In genomic region chr13:17695898-17696580, GRCm38 (mm10) we compare ENCODE assay signal across 8 mouse cellular contexts. TPM values are rescaled to one million over a fixed set of nuclear protein-coding genes. Genes with fewer than 3 reads are reported as not detected.
DNase-seq lines count a peak whose midpoint lies in the region; ATAC-seq lines count a peak whose summit lies in the region.

No protein-coding gene starts in this region.

- H3K27ac ChIP-seq in intestine, embryonic 14.5 days (ENCODE audit: low read depth) = peak overlapping the region; percentile 95
- peak overlapping the region; percentile 79; the same call in 1 of the 2 replicates for H3K27ac ChIP-seq in neural tube, embryonic 14.5 days (ENCODE audit: low read depth, low read length)

- H3K4me3 ChIP-seq in megakaryocyte, embryonic 14.5 days (replicated peaks) = peak overlapping the region; percentile 94
- H3K4me3 ChIP-seq in intestine, embryonic 14.5 days (ENCODE audit: low read depth, low read length) = peak overlapping the region; percentile 76
- H3K4me3 ChIP-seq in neural tube, embryonic 14.5 days (ENCODE audit: low read depth, low read length) = peak overlapping the region; percentile 61

- no peaks in the 10 kb centered on the region for H3K9me3 ChIP-seq in megakaryocyte, embryonic 14.5 days
- H3K9me3 ChIP-seq in intestine, embryonic 14.5 days (ENCODE audit: control insufficient read depth, low read length) = no peaks in the 10 kb centered on the region
- H3K9me3 ChIP-seq in neural tube, embryonic 14.5 days (ENCODE audit: control insufficient read depth, low read length) = no peaks in the 10 kb centered on the region

- DNase-seq in embryo, embryonic 11 days = peak; percentile 10
- no peak for DNase-seq in intestine, embryonic 14.5 days (ENCODE audit: low spot score)
- no peak for DNase-seq in layer of hippocampus, postnatal 10 days (ENCODE audit: low spot score in 2 of 2)
- DNase-seq in B cell, adult 2 months = no peak
- no peak for DNase-seq in ovary, postnatal 14 days (ENCODE audit: low spot score)

- H3K4me2 ChIP-seq in intestine, embryonic 14.5 days (ENCODE audit: low read length) = peak overlapping the region; percentile 75
- peak overlapping the region; percentile 80 for H3K4me2 ChIP-seq in neural tube, embryonic 14.5 days (ENCODE audit: low read depth, low read length)

- peak overlapping the region; percentile 89 for H3K9ac ChIP-seq in intestine, embryonic 14.5 days (ENCODE audit: low read length)
- H3K9ac ChIP-seq in neural tube, embryonic 14.5 days (replicated peaks; ENCODE audit: low read depth, low read length) = peak overlapping the region; percentile 84

- no peaks in the 10 kb centered on the region for H3K27me3 ChIP-seq in megakaryocyte, embryonic 14.5 days (replicated peaks)
- H3K27me3 ChIP-seq in intestine, embryonic 14.5 days (replicated peaks; ENCODE audit: control insufficient read depth, insufficient read depth, low read length) = no peaks in the 10 kb centered on the region
- no peaks in the 10 kb centered on the region for H3K27me3 ChIP-seq in neural tube, embryonic 14.5 days (ENCODE audit: control insufficient read depth, insufficient read depth, low read length)

- ATAC-seq in megakaryocyte, adult 5-6 weeks (ENCODE audit: poor library complexity, severe bottlenecking) = no peak
- ATAC-seq in intestine, embryonic 14.5 days (replicated peaks; ENCODE audit: low FRiP score, low TSS enrichment, low read depth) = no peak
- no peak for ATAC-seq in neural tube, embryonic 14.5 days (ENCODE audit: low read depth)

- H3K4me1 ChIP-seq in megakaryocyte, embryonic 14.5 days = peaks cover 28% of the 10 kb centered on the region
- H3K4me1 ChIP-seq in intestine, embryonic 14.5 days (replicated peaks; ENCODE audit: control insufficient read depth, insufficient read depth, low read length) = peaks cover 10% of the 10 kb centered on the region
- H3K4me1 ChIP-seq in neural tube, embryonic 14.5 days (ENCODE audit: control insufficient read depth, insufficient read depth, low read length) = peaks cover 4% of the 10 kb centered on the region; the same call in 1 of the 2 replicates

- H3K36me3 ChIP-seq in megakaryocyte, embryonic 14.5 days (replicated peaks; ENCODE audit: low read length) = peaks cover 11% of the 10 kb centered on the region
- H3K36me3 ChIP-seq in intestine, embryonic 14.5 days (ENCODE audit: control insufficient read depth, insufficient read depth, low read length) = no peaks in the 10 kb centered on the region
- no peaks in the 10 kb centered on the region for H3K36me3 ChIP-seq in neural tube, embryonic 14.5 days (ENCODE audit: control insufficient read depth, insufficient read depth, low read length)

- 12% methylated on average over 7 of the region's 7 CpGs for WGBS in intestine, embryonic 14.5 days
- WGBS in neural tube, embryonic 14.5 days = 20% methylated on average over 7 of the region's 7 CpGs

RNA-seq across cellular contexts. Expression of gene Sugct, which starts 0.7 kb away (rescaled TPM):
- polyA plus RNA-seq in megakaryocyte, embryonic 14.5 days (2012; ENCODE audit: insufficient read depth, low replicate concordance) = 2.1 TPM in 1 of 2 replicates, not detected in the other
- total RNA-seq in megakaryocyte, adult 5-6 weeks (2015) = 0.18 and 0.73 TPM in 2 replicates
- 0.11 and 0.98 TPM in 2 replicates for total RNA-seq in megakaryocyte, adult 5-6 weeks (2017)
- polyA plus RNA-seq in intestine, embryonic 14.5 days (2014; fragmentation: Nextera tagmentation; extraction: Ambion mirVana) = 3.7 and 3.9 TPM in 2 replicates
- 2.2 and 2.3 TPM in 2 replicates for polyA plus RNA-seq in neural tube, embryonic 14.5 days (2014; fragmentation: Nextera tagmentation; extraction: Ambion mirVana)
- total RNA-seq in layer of hippocampus, postnatal 10 days (2021) = 1 to 10 TPM; 1.2 TPM

RNA-seq across cellular contexts. Expression of gene Mplkip, which starts 1.0 kb away (rescaled TPM):
- 24.2 and 74.9 TPM in 2 replicates for polyA plus RNA-seq in megakaryocyte, embryonic 14.5 days (2012; ENCODE audit: insufficient read depth, low replicate concordance)
- total RNA-seq in megakaryocyte, adult 5-6 weeks (2015) = 58.3 and 65.4 TPM in 2 replicates
- 28.7 and 30.5 TPM in 2 replicates for total RNA-seq in megakaryocyte, adult 5-6 weeks (2017)
- 50.4 and 58.3 TPM in 2 replicates for polyA plus RNA-seq in intestine, embryonic 14.5 days (2014; fragmentation: Nextera tagmentation; extraction: Ambion mirVana)
- polyA plus RNA-seq in neural tube, embryonic 14.5 days (2014; fragmentation: Nextera tagmentation; extraction: Ambion mirVana) = 47.7 and 55.4 TPM in 2 replicates
- 10 to 100 TPM; 17.3 to 19.5 TPM for total RNA-seq in layer of hippocampus, postnatal 10 days (2021)
